Mouse (Mus musculus) kidney, adult 2 months (tissue): ENCODE measurements around the gene Spn. TPM values are rescaled to one million over a fixed set of nuclear protein-coding genes. Genes with fewer than 3 reads are reported as not detected.
"Not testable (repeated sequence)": the region's sequence is repeated elsewhere in the genome, so short reads cannot be mapped to it uniquely, and the experiment has no call there.

Source experiments
- DNase-seq: peaks from one replicate; pipeline ENCODE4 v3.0.0; 2021
- H3K27ac ChIP-seq: fragments of 200-500 bp; 2 replicates; pipeline ENCODE4 v1.5.1; 2012; ENCODE audit warnings: low read depth, low read length, control low read depth, inconsistent platforms; ENCODE audit not compliant: insufficient read depth
- H3K27me3 ChIP-seq: fragments of 200-500 bp; replicated peaks from 2 replicates; pipeline ENCODE4 v1.6.1; 2012; ENCODE audit warnings: mild to moderate bottlenecking, moderate library complexity, low read length, inconsistent platforms; ENCODE audit not compliant: control insufficient read depth, insufficient read depth
- H3K36me3 ChIP-seq: fragments of 200-500 bp; 2 replicates; pipeline ENCODE4 v1.6.1; 2012; ENCODE audit warnings: mild to moderate bottlenecking, moderate library complexity, low read length, inconsistent platforms; ENCODE audit not compliant: control insufficient read depth, insufficient read depth
- H3K4me1 ChIP-seq: fragments of 200-500 bp; 2 replicates; pipeline ENCODE4 v1.6.1; 2011; ENCODE audit warnings: low read length; ENCODE audit not compliant: control insufficient read depth, insufficient read depth
- H3K4me3 ChIP-seq: fragments of 200-500 bp; 2 replicates; pipeline ENCODE4 v1.5.1; 2011; ENCODE audit warnings: mild to moderate bottlenecking, low read depth, low read length, control low read depth; ENCODE audit not compliant: insufficient read depth
- CTCF ChIP-seq: fragments of 200-500 bp; conservative IDR thresholded peaks from 2 replicates; pipeline ENCODE4 v1.5.1; 2011; ENCODE audit warnings: low read depth, mild to moderate bottlenecking, control low read depth, low read length, moderate library complexity, mixed read lengths; ENCODE audit not compliant: insufficient read depth, insufficient read length
- POLR2A ChIP-seq: fragments of 200-500 bp; IDR thresholded peaks from one replicate; pipeline ENCODE4 v1.6.1; 2011; ENCODE audit warnings: low read depth, low read length, control low read depth
- WGBS: fragments of 180-500 bp; shearing (Covaris S2); methylation state at CpG from one replicate; pipeline ENCODE4 v1.1.7; 2018; 5-methylcytosine and 5-hydroxymethylcytosine counted together
- polyA plus RNA-seq: library from polyadenylated mRNA; depleted of rRNA; stranded (reverse); fragments of >200 nt; gene quantifications from 2 replicates; pipeline ENCODE4 v1.2.3, GENCODE M21; 2012; rRNA removed

Gene Spn
- polyA plus RNA-seq, result 2.7 and 5.2 TPM in 2 replicates

- 60% methylated on average over 9 of the region's 9 CpGs for WGBS
- TF ChIP-seq POLR2A (no peak), CTCF (no peak)
- H3K27me3 ChIP-seq, result no peaks in the 10 kb centered on the region
- no peak within 1 kb of the TSS for H3K27ac ChIP-seq
- H3K4me3 ChIP-seq, result no peak within 1 kb of the TSS
- H3K4me1 ChIP-seq, result no peaks in the 10 kb centered on the region
- DNase-seq, result no peak
- no peaks in the 10 kb centered on the region for H3K36me3 ChIP-seq
Measured at GRCm38 (mm10) chr7:127137262-127138017, at the start of gene Spn. TSS of gene Spn (minus strand) at chr7:127137823.

GRCm38 (mm10) chr7:127187351-127187750 is 49.7 kb upstream of the Spn start:
- no peak overlapping the region for H3K4me3 ChIP-seq
- H3K27me3 ChIP-seq, result no peaks in the 10 kb centered on the region
- WGBS, result 79% methylated on average over 10 of the region's 10 CpGs
- H3K36me3 ChIP-seq, result no peaks in the 10 kb centered on the region
- H3K4me1 ChIP-seq, result no peaks in the 10 kb centered on the region
- no peak for TF ChIP-seq CTCF
- no peak for TF ChIP-seq POLR2A
- no peak overlapping the region for H3K27ac ChIP-seq
- DNase-seq, result no peak

- H3K4me3 ChIP-seq, result no peak overlapping the region
- H3K27me3 ChIP-seq, result no peaks in the 10 kb centered on the region
- 66% methylated on average over 3 of the region's 3 CpGs for WGBS
- DNase-seq, result no peak
- no peak overlapping the region for H3K27ac ChIP-seq
- TF ChIP-seq CTCF (peak; percentile 38; the same call in 1 of the 2 replicates), POLR2A (no peak)
- no peaks in the 10 kb centered on the region for H3K36me3 ChIP-seq
- H3K4me1 ChIP-seq, result no peaks in the 10 kb centered on the region
Measured at GRCm38 (mm10) chr7:127185601-127186000, 48.0 kb upstream of the Spn start.

GRCm38 (mm10) chr7:127184720-127185119 is 47.1 kb upstream of the Spn start:
- no peak overlapping the region for H3K27ac ChIP-seq
- TF ChIP-seq POLR2A (no peak), CTCF (no peak)
- no peak for DNase-seq
- H3K27me3 ChIP-seq, result no peaks in the 10 kb centered on the region
- WGBS, result 33% methylated on average over 1 of the region's 1 CpGs
- H3K36me3 ChIP-seq, result no peaks in the 10 kb centered on the region
- no peak overlapping the region for H3K4me3 ChIP-seq
- H3K4me1 ChIP-seq, result no peaks in the 10 kb centered on the region

GRCm38 (mm10) chr7:127183828-127184227 is 46.2 kb upstream of the Spn start:
- H3K36me3 ChIP-seq, result no peaks in the 10 kb centered on the region
- no peaks in the 10 kb centered on the region for H3K27me3 ChIP-seq
- 65% methylated on average over 6 of the region's 6 CpGs for WGBS
- H3K4me3 ChIP-seq, result no peak overlapping the region
- TF ChIP-seq POLR2A (no peak), CTCF (peak; percentile 66)
- DNase-seq, result peak; percentile 50
- no peaks in the 10 kb centered on the region for H3K4me1 ChIP-seq
- no peak overlapping the region for H3K27ac ChIP-seq

GRCm38 (mm10) chr7:127183345-127183744 is 45.7 kb upstream of the Spn start:
- Histone ChIP-seq H3K36me3 (no peaks in the 10 kb centered on the region), H3K4me1 (no peaks in the 10 kb centered on the region), H3K27ac (no peak overlapping the region), H3K4me3 (no peak overlapping the region), H3K27me3 (no peaks in the 10 kb centered on the region)
- TF ChIP-seq POLR2A (no peak), CTCF (no peak)
- peak; percentile 48 for DNase-seq
- 50% methylated on average over 8 of the region's 8 CpGs for WGBS

GRCm38 (mm10) chr7:127181724-127182123 is 44.1 kb upstream of the Spn start:
- H3K4me1 ChIP-seq, H3K4me3 ChIP-seq, DNase-seq, H3K27me3 ChIP-seq, H3K27ac ChIP-seq, H3K36me3 ChIP-seq: not testable (repeated sequence)
- 48% methylated on average over 3 of the region's 3 CpGs for WGBS

- TF ChIP-seq POLR2A (no peak), CTCF (no peak)
- Histone ChIP-seq H3K27me3 (no peaks in the 10 kb centered on the region), H3K4me1 (no peaks in the 10 kb centered on the region), H3K4me3 (no peak overlapping the region), H3K36me3 (no peaks in the 10 kb centered on the region), H3K27ac (no peak overlapping the region)
- 47% methylated on average over 2 of the region's 2 CpGs for WGBS
- no peak for DNase-seq
Measured at GRCm38 (mm10) chr7:127180783-127181182, 43.2 kb upstream of the Spn start.
